Mouse (Mus musculus) kidney, postnatal 0 days (tissue): ENCODE results near the gene Tmem167b. TPM values are rescaled to one million over a fixed set of nuclear protein-coding genes. Genes with fewer than 3 reads are reported as not detected.

Source experiments
- ATAC-seq: fragments of 200-750 bp; cut with Nextera tagmentation; replicated peaks from 2 replicates; pipeline ENCODE4 v1.8.0; 2017; ENCODE audit warnings: low read depth, moderate number of reproducible peaks, moderate TSS enrichment, moderate library complexity; ENCODE audit not compliant: low FRiP score
- DNase-seq: peaks from one replicate; pipeline ENCODE4 v3.0.0-alpha.2; 2016; ENCODE audit warnings: low spot score
- H3K27ac ChIP-seq: fragments of 300-500 bp; sonication (generic); 2 replicates; pipeline ENCODE4 v1.5.1; 2014; ENCODE audit warnings: mild to moderate bottlenecking
- H3K27me3 ChIP-seq: fragments of 300-500 bp; sonication (generic); 2 replicates; pipeline ENCODE4 v1.6.1; 2014; ENCODE audit warnings: low read length, mixed read lengths; ENCODE audit not compliant: insufficient read depth
- H3K36me3 ChIP-seq: fragments of 300-500 bp; sonication (generic); 2 replicates; pipeline ENCODE4 v1.6.1; 2014; ENCODE audit warnings: low read length, mixed read lengths; ENCODE audit not compliant: insufficient read depth
- H3K4me1 ChIP-seq: fragments of 300-500 bp; sonication (generic); replicated peaks from 2 replicates; pipeline ENCODE4 v1.6.1; 2014; ENCODE audit warnings: antibody characterized with exemption, low read length, mixed read lengths; ENCODE audit not compliant: insufficient read depth
- H3K4me2 ChIP-seq: fragments of 300-500 bp; sonication (generic); 2 replicates; pipeline ENCODE4 v1.6.1; 2014; ENCODE audit warnings: mild to moderate bottlenecking, low read length, moderate library complexity, mixed read lengths
- H3K4me3 ChIP-seq: fragments of 300-500 bp; sonication (generic); replicated peaks from 2 replicates; pipeline ENCODE4 v1.5.1; 2014; ENCODE audit warnings: low read depth, low read length
- H3K9ac ChIP-seq: fragments of 300-500 bp; sonication (generic); 2 replicates; pipeline ENCODE4 v1.6.1; 2014; ENCODE audit warnings: low read depth, low read length
- H3K9me3 ChIP-seq: fragments of 300-500 bp; sonication (generic); replicated peaks from 2 replicates; pipeline ENCODE4 v1.6.1; 2016; ENCODE audit warnings: low read length, inconsistent platforms, mixed read lengths
- CTCF ChIP-seq: IDR thresholded peaks from 2 replicates; pipeline ENCODE4 v1.5.1; 2016; ENCODE audit warnings: antibody characterized with exemption, low read depth, mild to moderate bottlenecking, moderate library complexity
- WGBS: fragments of 180-500 bp; shearing (Covaris S2); extraction: QIAGEN DNeasy Blood & Tissue Kit; methylation state at CpG from one replicate; pipeline ENCODE4 v1.1.7; 2014; 5-methylcytosine and 5-hydroxymethylcytosine counted together
- microRNA-seq: library from miRNA; unstranded; fragments of <30 nt; microRNA quantifications from one replicate; pipeline ENCODE4, GENCODE M21; 2016
- polyA plus RNA-seq: library from polyadenylated mRNA; unstranded; fragments of >200 nt; fragmentation: Nextera tagmentation; extraction: Ambion mirVana; gene quantifications from 2 replicates; pipeline ENCODE4 v1.2.1, GENCODE M21; 2015

The Tmem167b gene
- polyA plus RNA-seq, 1 experiment from 2014 or later = 33.5 TPM

- no peak for ATAC-seq
- 65% methylated on average over 4 of the region's 4 CpGs for WGBS
- H3K4me2 ChIP-seq = no peak overlapping the region
Observed at GRCm38 (mm10) chr3:108508745-108509474, 53.4 kb downstream of the Tmem167b start.

More at GRCm38 (mm10) chr3:108508745-108509474, 53.4 kb downstream of the Tmem167b start:
- Histone ChIP-seq H3K4me3 (no peak overlapping the region), H3K4me1 (no peaks in the 10 kb centered on the region; the same call in 1 of the 2 replicates), H3K9ac (no peak overlapping the region), H3K27ac (no peak overlapping the region), H3K9me3 (no peaks in the 10 kb centered on the region), H3K36me3 (no peaks in the 10 kb centered on the region), H3K27me3 (no peaks in the 10 kb centered on the region)
- TF ChIP-seq CTCF = no peak
- DNase-seq = peak; percentile 47

Small RNA genes within 50 kb of the gene (microRNA-seq; reads per million reads assigned to microRNA genes)
- not detected for gene Gm22860

Other genes starting within 250 kb of the Tmem167b start
- gene Mybphl, start 197.6 kb downstream of the Tmem167b start, polyA plus RNA-seq = not detected in 2 replicates
- 19.0 and 20.4 TPM in 2 replicates for gene Psrc1, start 178.6 kb downstream of the Tmem167b start, polyA plus RNA-seq
- 15.1 and 16.9 TPM in 2 replicates for gene Celsr2, start 146.9 kb downstream of the Tmem167b start, polyA plus RNA-seq
- 118 and 135 TPM in 2 replicates for gene Sars, start 117.3 kb downstream of the Tmem167b start, polyA plus RNA-seq
- not detected in 2 replicates for gene 1700013F07Rik, start 28.3 kb downstream of the Tmem167b start, polyA plus RNA-seq
- 1.6 and 1.7 TPM in 2 replicates for gene 5330417C22Rik, start 25.9 kb downstream of the Tmem167b start, polyA plus RNA-seq
- 38.3 and 40.8 TPM in 2 replicates for gene Taf13, start 9.2 kb upstream of the Tmem167b start, polyA plus RNA-seq
- gene Wdr47, start 28.8 kb upstream of the Tmem167b start, polyA plus RNA-seq = 5.9 and 6.8 TPM in 2 replicates
- 64.8 and 65.8 TPM in 2 replicates for gene Clcc1, start 91.4 kb upstream of the Tmem167b start, polyA plus RNA-seq
- gene Gpsm2, start 159.8 kb upstream of the Tmem167b start, polyA plus RNA-seq = 26.7 and 29.0 TPM in 2 replicates
- gene Aknad1, start 177.2 kb upstream of the Tmem167b start, polyA plus RNA-seq = not detected in 2 replicates